Mouse (Mus musculus) intestine, embryonic 15.5 days (tissue): ENCODE results near the gene Tmod2. TPM values are rescaled to one million over a fixed set of nuclear protein-coding genes. Genes with fewer than 3 reads are reported as not detected.

Experiments
- polyA plus RNA-seq: library from polyadenylated mRNA; unstranded; fragments of >200 nt; fragmentation: Nextera tagmentation; extraction: Ambion mirVana; gene quantifications from 2 replicates; pipeline ENCODE4 v1.2.1, GENCODE M21; 2015

Gene Tmod2
- polyA plus RNA-seq, 1 experiment from 2014 or later = 20.8 TPM

Other genes with a start within 250 kb of the Tmod2 start
- gene Mapk6, start 201.3 kb downstream of the Tmod2 start, polyA plus RNA-seq = 47.2 and 55.5 TPM in 2 replicates
- gene Leo1, start 169.8 kb downstream of the Tmod2 start, polyA plus RNA-seq = 32.5 and 35.2 TPM in 2 replicates
- 98.6 and 105 TPM in 2 replicates for gene Tmod3, start 51.7 kb downstream of the Tmod2 start, polyA plus RNA-seq
- gene Lysmd2, start 14.4 kb upstream of the Tmod2 start, polyA plus RNA-seq = 19.4 and 20.1 TPM in 2 replicates
- gene Scg3, start 72.7 kb upstream of the Tmod2 start, polyA plus RNA-seq = 9.3 and 9.5 TPM in 2 replicates
- 8.6 and 9.0 TPM in 2 replicates for gene Bmp5, start 164.0 kb upstream of the Tmod2 start, polyA plus RNA-seq